Mouse (Mus musculus) ES-Bruce4 (cell line): ENCODE data around the gene Mgat3. TPM values are rescaled to one million over a fixed set of nuclear protein-coding genes. Genes with fewer than 3 reads are reported as not detected.

ENCODE experiments used
- H3K27ac ChIP-seq: 2 replicates; pipeline ENCODE4 v1.5.1; 2012; ENCODE audit warnings: low read length, inconsistent platforms; ENCODE audit not compliant: insufficient read depth
- H3K27me3 ChIP-seq: 2 replicates; pipeline ENCODE4 v1.6.1; 2012; ENCODE audit warnings: mild to moderate bottlenecking, low read length, inconsistent platforms; ENCODE audit not compliant: control insufficient read depth, poor library complexity, insufficient read depth, severe bottlenecking
- H3K36me3 ChIP-seq: 2 replicates; pipeline ENCODE4 v1.6.1; 2012; ENCODE audit warnings: inconsistent platforms, mild to moderate bottlenecking, low read length, moderate library complexity; ENCODE audit not compliant: control insufficient read depth, poor library complexity, insufficient read depth, severe bottlenecking
- H3K4me1 ChIP-seq: one replicate; pipeline ENCODE4 v1.8.1; 2011; ENCODE audit warnings: low read length; ENCODE audit not compliant: control insufficient read depth, insufficient read depth
- H3K4me3 ChIP-seq: 2 replicates; pipeline ENCODE4 v1.5.1; 2011; ENCODE audit warnings: low read depth, mild to moderate bottlenecking, low read length
- H3K9ac ChIP-seq: 2 replicates; pipeline ENCODE4 v1.6.1; 2012; ENCODE audit warnings: low read depth, mild to moderate bottlenecking, inconsistent platforms; ENCODE audit not compliant: poor library complexity, severe bottlenecking
- H3K9me3 ChIP-seq: replicated peaks from 2 replicates; pipeline ENCODE4 v1.6.1; 2012; ENCODE audit warnings: mild to moderate bottlenecking, low read length, inconsistent platforms; ENCODE audit not compliant: control insufficient read depth, poor library complexity, insufficient read depth, severe bottlenecking
- CTCF ChIP-seq: IDR thresholded peaks from one replicate; pipeline ENCODE4 v1.8.1; 2011; ENCODE audit warnings: low read depth, low read length
- EP300 ChIP-seq: IDR thresholded peaks from 2 replicates; pipeline ENCODE4 v1.6.1; 2011; ENCODE audit warnings: low read depth, low read length; ENCODE audit not compliant: insufficient read depth
- POLR2A ChIP-seq: IDR thresholded peaks from one replicate; pipeline ENCODE4 v1.8.1; 2011; ENCODE audit warnings: low read length; ENCODE audit not compliant: insufficient read depth
- polyA plus RNA-seq: library from polyadenylated mRNA; stranded (reverse); fragments of >200 nt; gene quantifications from 2 replicates; pipeline ENCODE4 v1.2.4, GENCODE M21; 2011; ENCODE audit warnings: low read depth; ENCODE audit not compliant: missing spikeins, insufficient read depth, insufficient read length

Gene Mgat3
- polyA plus RNA-seq, 1 experiment = 6.2 TPM

GRCm38 (mm10) chr15:80152663-80153062 is 20.9 kb upstream of the Mgat3 start:
- TF ChIP-seq POLR2A (no peak), EP300 (no peak), CTCF (no peak)
- Histone ChIP-seq H3K9ac (no peak overlapping the region), H3K36me3 (no peaks in the 10 kb centered on the region; the same call in 1 of the 2 replicates), H3K4me1 (no peaks in the 10 kb centered on the region), H3K4me3 (no peak overlapping the region), H3K27ac (no peak overlapping the region), H3K9me3 (no peaks in the 10 kb centered on the region), H3K27me3 (no peaks in the 10 kb centered on the region)

DNA sequence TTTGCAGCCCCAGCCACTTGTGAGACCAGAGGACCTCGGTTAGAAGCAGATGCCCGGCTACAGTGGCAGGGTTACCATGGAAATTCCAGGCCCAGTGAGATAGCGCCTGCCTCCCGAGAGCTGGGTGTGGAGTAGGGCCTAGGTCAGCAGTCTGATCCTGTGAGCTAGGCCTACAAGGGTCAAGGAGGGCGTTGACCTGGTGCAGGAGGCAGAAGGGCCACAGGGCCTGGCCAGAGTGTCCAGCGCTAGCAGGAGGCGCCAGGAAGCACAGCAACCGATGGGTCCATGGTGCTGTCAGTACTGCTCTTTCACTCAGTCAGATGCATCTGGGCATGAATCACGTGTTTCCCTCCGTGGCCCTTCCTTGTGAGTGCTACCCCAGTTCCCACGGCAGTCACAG is 19.8 kb upstream of the Mgat3 start:
- peaks cover 4% of the 10 kb centered on the region for H3K4me1 ChIP-seq
- no peak overlapping the region for H3K27ac ChIP-seq
- no peak overlapping the region for H3K9ac ChIP-seq
- H3K36me3 ChIP-seq = no peaks in the 10 kb centered on the region; the same call in 1 of the 2 replicates
- H3K27me3 ChIP-seq = no peaks in the 10 kb centered on the region
- TF ChIP-seq CTCF (no peak), POLR2A (no peak), EP300 (no peak)
- no peaks in the 10 kb centered on the region for H3K9me3 ChIP-seq
- no peak overlapping the region for H3K4me3 ChIP-seq

- H3K27me3 ChIP-seq = no peaks in the 10 kb centered on the region
- no peak overlapping the region for H3K9ac ChIP-seq
- no peak overlapping the region for H3K27ac ChIP-seq
- peaks cover 6% of the 10 kb centered on the region for H3K4me1 ChIP-seq
- no peaks in the 10 kb centered on the region; the same call in 1 of the 2 replicates for H3K36me3 ChIP-seq
- H3K4me3 ChIP-seq = no peak overlapping the region
- TF ChIP-seq EP300 (no peak), POLR2A (no peak), CTCF (no peak)
- H3K9me3 ChIP-seq = no peaks in the 10 kb centered on the region
These were observed 17.8 kb upstream of the Mgat3 start for GRCm38 (mm10) chr15:80155707-80156106.

GRCm38 (mm10) chr15:80157197-80157943 is 16.2 kb upstream of the Mgat3 start:
- TF ChIP-seq CTCF (no peak), EP300 (no peak), POLR2A (no peak)
- H3K36me3 ChIP-seq = no peaks in the 10 kb centered on the region; the same call in 1 of the 2 replicates
- no peaks in the 10 kb centered on the region for H3K27me3 ChIP-seq
- H3K9ac ChIP-seq = no peak overlapping the region
- H3K9me3 ChIP-seq = no peaks in the 10 kb centered on the region
- H3K27ac ChIP-seq = no peak overlapping the region
- H3K4me3 ChIP-seq = no peak overlapping the region
- H3K4me1 ChIP-seq = peaks cover 6% of the 10 kb centered on the region

DNA sequence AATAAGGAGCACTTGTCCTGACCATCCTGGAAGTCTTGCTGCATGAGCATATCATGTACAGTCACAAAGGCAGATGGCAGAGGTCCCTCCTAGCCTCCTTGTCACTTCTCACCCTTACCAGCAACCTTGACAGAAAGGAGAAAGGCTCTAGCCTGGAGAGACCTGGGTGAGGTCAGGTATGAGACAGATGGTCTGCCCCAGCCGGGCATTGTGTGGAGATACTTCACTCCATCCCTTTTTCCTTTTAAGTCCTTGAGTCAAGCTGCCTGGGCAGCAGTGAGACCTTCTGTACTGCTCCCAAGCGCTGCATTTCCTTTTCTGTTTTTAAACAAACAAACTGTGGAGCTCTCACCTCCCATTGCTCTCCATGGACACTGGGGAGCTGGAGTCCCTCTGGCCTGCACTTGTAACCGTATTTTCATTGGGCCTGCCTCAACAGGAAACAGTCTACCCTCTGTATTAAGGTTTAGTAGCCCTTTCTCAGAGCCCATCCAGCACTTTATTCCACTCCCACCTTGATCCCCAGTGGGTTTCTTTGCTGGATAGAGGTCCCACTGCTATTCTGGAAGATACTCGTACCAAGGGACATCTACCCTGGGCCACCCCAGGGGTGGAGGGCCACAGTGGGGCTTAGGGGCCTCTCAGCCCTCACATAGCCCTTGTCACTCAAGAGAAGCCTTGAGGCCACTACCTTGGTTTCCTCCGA is 15.4 kb upstream of the Mgat3 start:
- TF ChIP-seq EP300 = no peak
- no peak for TF ChIP-seq POLR2A
- no peak for TF ChIP-seq CTCF
- no peaks in the 10 kb centered on the region; the same call in 1 of the 2 replicates for H3K36me3 ChIP-seq
- no peak overlapping the region for H3K4me3 ChIP-seq
- no peak overlapping the region for H3K9ac ChIP-seq
- peaks cover 6% of the 10 kb centered on the region for H3K4me1 ChIP-seq
- no peaks in the 10 kb centered on the region for H3K9me3 ChIP-seq
- H3K27me3 ChIP-seq = no peaks in the 10 kb centered on the region
- no peak overlapping the region for H3K27ac ChIP-seq

- H3K4me1 ChIP-seq = peaks cover 6% of the 10 kb centered on the region
- H3K27me3 ChIP-seq = no peaks in the 10 kb centered on the region
- TF ChIP-seq EP300 = no peak
- TF ChIP-seq CTCF = no peak
- TF ChIP-seq POLR2A = no peak
- H3K4me3 ChIP-seq = no peak overlapping the region
- H3K27ac ChIP-seq = peak overlapping the region; percentile 44
- H3K9me3 ChIP-seq = no peaks in the 10 kb centered on the region
- no peak overlapping the region for H3K9ac ChIP-seq
- no peaks in the 10 kb centered on the region; the same call in 1 of the 2 replicates for H3K36me3 ChIP-seq
These were observed 14.8 kb upstream of the Mgat3 start for GRCm38 (mm10) chr15:80158707-80159090.
